Mouse (Mus musculus) midbrain, embryonic 15.5 days (tissue): ENCODE data around the gene Tmem178. TPM values are rescaled to one million over a fixed set of nuclear protein-coding genes. Genes with fewer than 3 reads are reported as not detected.

Experiments
- ATAC-seq: fragments of 200-750 bp; cut with Nextera tagmentation; replicated peaks from 2 replicates; pipeline ENCODE4 v1.8.0; 2017; ENCODE audit warnings: moderate TSS enrichment
- H3K27ac ChIP-seq: fragments of 300-500 bp; sonication (generic); 2 replicates; pipeline ENCODE4 v1.5.1; 2015; ENCODE audit warnings: mild to moderate bottlenecking, inconsistent platforms
- H3K27me3 ChIP-seq: fragments of 300-500 bp; sonication (generic); replicated peaks from 2 replicates; pipeline ENCODE4 v1.6.1; 2015; ENCODE audit warnings: inconsistent platforms
- H3K36me3 ChIP-seq: fragments of 300-500 bp; sonication (generic); replicated peaks from 2 replicates; pipeline ENCODE4 v1.6.1; 2015; ENCODE audit warnings: inconsistent platforms
- H3K4me1 ChIP-seq: fragments of 300-500 bp; sonication (generic); 2 replicates; pipeline ENCODE4 v1.6.1; 2015; ENCODE audit warnings: inconsistent platforms
- H3K4me2 ChIP-seq: fragments of 300-500 bp; sonication (generic); 2 replicates; pipeline ENCODE4 v1.6.1; 2015; ENCODE audit warnings: inconsistent platforms, mild to moderate bottlenecking, moderate library complexity
- H3K4me3 ChIP-seq: fragments of 300-500 bp; sonication (generic); 2 replicates; pipeline ENCODE4 v1.5.1; 2015; ENCODE audit warnings: mild to moderate bottlenecking, inconsistent platforms
- H3K9ac ChIP-seq: fragments of 300-500 bp; sonication (generic); 2 replicates; pipeline ENCODE4 v1.6.1; 2015; ENCODE audit warnings: mild to moderate bottlenecking, inconsistent platforms
- H3K9me3 ChIP-seq: fragments of 300-500 bp; sonication (generic); 2 replicates; pipeline ENCODE4 v1.6.1; 2016; ENCODE audit warnings: inconsistent platforms
- WGBS: fragments of 180-500 bp; shearing (Covaris S2); methylation state at CpG from one replicate; pipeline ENCODE4 v1.1.7; 2015; ENCODE audit warnings: mixed read lengths; 5-methylcytosine and 5-hydroxymethylcytosine counted together
- polyA plus RNA-seq: library from polyadenylated mRNA; unstranded; fragments of >200 nt; fragmentation: Nextera tagmentation; extraction: Ambion mirVana; gene quantifications from 2 replicates; pipeline ENCODE4 v1.2.1, GENCODE M21; 2015

Gene Tmem178
- polyA plus RNA-seq, 1 experiment from 2014 or later: 23.5 TPM

DNA sequence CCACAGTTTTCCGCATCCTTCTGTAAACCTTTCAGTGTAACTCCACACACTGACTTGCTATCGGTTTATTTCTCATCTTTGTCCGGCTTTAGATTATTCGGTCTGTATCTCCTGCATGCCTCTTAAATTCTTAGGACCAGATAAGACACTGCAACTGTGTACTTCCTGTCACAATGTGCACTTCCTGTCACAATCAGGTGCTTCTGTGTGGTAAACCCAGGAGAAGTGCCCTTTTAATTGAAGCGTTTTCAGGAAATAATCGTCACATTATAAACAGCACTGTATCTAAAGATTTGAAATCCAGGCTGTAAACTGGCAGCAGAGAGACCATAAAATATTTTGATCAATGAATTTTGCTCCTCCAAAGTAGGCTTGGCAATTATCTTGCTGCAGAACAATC is 100.7 kb downstream of the Tmem178 start:
- no peaks in the 10 kb centered on the region for H3K36me3 ChIP-seq
- no peak overlapping the region for H3K4me2 ChIP-seq
- no peaks in the 10 kb centered on the region for H3K9me3 ChIP-seq
- no peaks in the 10 kb centered on the region for H3K27me3 ChIP-seq
- no peak for ATAC-seq
- H3K9ac ChIP-seq: no peak overlapping the region
- no peaks in the 10 kb centered on the region for H3K4me1 ChIP-seq
- no peak overlapping the region for H3K4me3 ChIP-seq
- 94% methylated on average over 6 of the region's 6 CpGs for WGBS
- H3K27ac ChIP-seq: no peak overlapping the region

DNA sequence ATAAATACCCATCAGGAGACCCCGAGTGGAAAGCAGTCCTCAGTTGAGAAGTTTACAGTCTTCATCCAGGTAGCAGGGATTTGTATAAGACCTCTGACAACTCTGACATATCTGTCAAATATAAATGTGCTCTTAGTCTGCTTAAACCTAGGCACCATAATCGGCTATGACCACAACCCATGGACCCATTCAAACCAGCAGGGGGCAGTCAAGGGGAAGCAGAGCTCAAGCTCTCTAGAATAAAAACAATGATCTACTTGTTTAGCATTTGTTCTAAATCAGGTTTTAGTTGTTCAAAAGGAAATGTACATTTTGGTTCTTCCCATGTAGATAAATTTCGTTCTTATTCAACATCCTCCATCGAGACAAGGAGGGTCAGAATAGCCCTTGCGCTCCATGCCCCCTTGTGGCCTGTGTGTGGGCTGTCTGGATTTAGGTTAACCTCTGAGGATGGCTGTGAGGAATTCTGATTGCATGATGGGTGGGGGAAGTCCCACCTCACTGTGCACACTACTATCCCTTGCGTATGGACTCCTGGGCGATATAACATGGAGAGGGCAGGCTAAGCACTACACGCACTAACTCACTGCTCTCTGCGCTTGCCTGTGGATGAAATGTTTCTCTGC is 101.2 kb downstream of the Tmem178 start:
- Histone ChIP-seq H3K27ac (no peak overlapping the region), H3K4me2 (no peak overlapping the region), H3K9me3 (no peaks in the 10 kb centered on the region), H3K9ac (no peak overlapping the region), H3K27me3 (no peaks in the 10 kb centered on the region), H3K4me1 (no peaks in the 10 kb centered on the region), H3K36me3 (no peaks in the 10 kb centered on the region), H3K4me3 (no peak overlapping the region)
- 91% methylated on average over 9 of the region's 9 CpGs for WGBS
- ATAC-seq: no peak

DNA sequence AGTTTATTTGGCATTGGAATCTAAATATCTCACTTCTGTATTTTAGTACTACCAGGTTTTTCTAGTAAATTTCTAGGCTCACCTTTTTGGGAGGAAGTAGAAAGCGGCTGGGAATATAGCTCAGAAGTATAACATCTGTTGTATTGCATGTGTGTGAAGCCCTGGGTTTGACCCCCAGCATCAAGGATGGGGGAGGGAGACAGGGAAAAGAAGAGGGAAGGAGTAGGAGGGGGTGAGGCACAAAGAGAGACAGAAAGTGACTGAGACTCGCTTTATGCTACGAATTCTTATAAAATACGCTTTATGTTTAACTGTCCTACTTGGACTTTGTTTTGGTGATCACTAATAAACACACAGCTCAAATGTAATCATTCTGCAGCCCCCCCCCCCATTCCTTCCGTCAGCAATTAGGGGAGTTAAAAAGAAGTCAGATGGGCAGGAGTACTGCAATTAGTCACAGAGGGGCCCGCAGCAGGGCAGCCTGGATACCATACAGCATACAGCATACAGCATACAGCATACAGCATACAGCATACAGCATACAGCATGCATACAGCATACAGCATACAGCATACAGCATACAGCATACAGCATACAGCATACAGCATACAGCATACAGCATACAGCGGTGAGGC is 103.6 kb downstream of the Tmem178 start:
- Histone ChIP-seq H3K4me2 (no peak overlapping the region), H3K9ac (no peak overlapping the region), H3K27me3 (no peaks in the 10 kb centered on the region), H3K9me3 (no peaks in the 10 kb centered on the region), H3K4me3 (no peak overlapping the region), H3K36me3 (no peaks in the 10 kb centered on the region), H3K27ac (no peak overlapping the region), H3K4me1 (no peaks in the 10 kb centered on the region)
- 85% methylated on average over 7 of the region's 7 CpGs for WGBS
- ATAC-seq: no peak

Other genes starting within 250 kb of the Tmem178 start
- 26.5 and 26.8 TPM in 2 replicates for gene Map4k3, start 216.1 kb upstream of the Tmem178 start, polyA plus RNA-seq
- 7.3 and 7.5 TPM in 2 replicates for gene Thumpd2, start 120.5 kb downstream of the Tmem178 start, polyA plus RNA-seq